Mouse (Mus musculus) intestine, postnatal 0 days (tissue): ENCODE results near the gene Faf2. TPM values are rescaled to one million over a fixed set of nuclear protein-coding genes. Genes with fewer than 3 reads are reported as not detected.

ENCODE experiments used
- ATAC-seq: fragments of 200-750 bp; cut with Nextera tagmentation; 2 replicates; pipeline ENCODE4 v1.8.0; 2017; ENCODE audit warnings: mild to moderate bottlenecking, moderate TSS enrichment, moderate library complexity
- H3K27ac ChIP-seq: fragments of 300-500 bp; sonication (generic); 2 replicates; pipeline ENCODE4 v1.5.1; 2014; ENCODE audit warnings: mild to moderate bottlenecking, low read depth, low read length, moderate library complexity
- H3K27me3 ChIP-seq: fragments of 300-500 bp; sonication (generic); replicated peaks from 2 replicates; pipeline ENCODE4 v1.6.1; 2014; ENCODE audit warnings: low read length, mixed read lengths; ENCODE audit not compliant: control insufficient read depth, insufficient read depth
- H3K36me3 ChIP-seq: fragments of 300-500 bp; sonication (generic); 2 replicates; pipeline ENCODE4 v1.6.1; 2014; ENCODE audit warnings: mild to moderate bottlenecking, moderate library complexity; ENCODE audit not compliant: control insufficient read depth, insufficient read depth
- H3K4me1 ChIP-seq: fragments of 300-500 bp; sonication (generic); replicated peaks from 2 replicates; pipeline ENCODE4 v1.6.1; 2014; ENCODE audit warnings: antibody characterized with exemption, low read length, mixed read lengths; ENCODE audit not compliant: control insufficient read depth, insufficient read depth
- H3K4me2 ChIP-seq: fragments of 300-500 bp; sonication (generic); replicated peaks from 2 replicates; pipeline ENCODE4 v1.6.1; 2014; ENCODE audit warnings: low read depth, mild to moderate bottlenecking, moderate library complexity
- H3K4me3 ChIP-seq: fragments of 300-500 bp; sonication (generic); 2 replicates; pipeline ENCODE4 v1.5.1; 2014; ENCODE audit warnings: low read depth, low read length
- H3K9ac ChIP-seq: fragments of 300-500 bp; sonication (generic); 2 replicates; pipeline ENCODE4 v1.6.1; 2014; ENCODE audit warnings: mild to moderate bottlenecking, low read depth, low read length
- H3K9me3 ChIP-seq: fragments of 300-500 bp; sonication (generic); 2 replicates; pipeline ENCODE4 v1.6.1; 2016; ENCODE audit warnings: mixed run types; ENCODE audit not compliant: control insufficient read depth
- CTCF ChIP-seq: sonication (generic); IDR thresholded peaks from 2 replicates; pipeline ENCODE4 v1.5.1; 2016; ENCODE audit warnings: low read depth, mild to moderate bottlenecking, control low read depth, antibody characterized with exemption, moderate library complexity
- WGBS: fragments of 180-500 bp; shearing (Covaris S2); extraction: QIAGEN DNeasy Blood & Tissue Kit; methylation state at CpG from one replicate; pipeline ENCODE4 v1.1.7; 2014; 5-methylcytosine and 5-hydroxymethylcytosine counted together
- polyA plus RNA-seq: library from polyadenylated mRNA; unstranded; fragments of >200 nt; fragmentation: Nextera tagmentation; extraction: Ambion mirVana; gene quantifications from 2 replicates; pipeline ENCODE4 v1.2.1, GENCODE M21; 2015

Gene Faf2
- polyA plus RNA-seq, 1 experiment from 2014 or later, result 45.9 TPM

GRCm38 (mm10) chr13:54581385-54581784 lies 40.2 kb upstream of the Faf2 start:
- no peaks in the 10 kb centered on the region for H3K27me3 ChIP-seq
- no peaks in the 10 kb centered on the region; the same call in 1 of the 2 replicates for H3K4me1 ChIP-seq
- H3K9me3 ChIP-seq, result no peaks in the 10 kb centered on the region
- H3K9ac ChIP-seq, result no peak overlapping the region
- H3K36me3 ChIP-seq, result peaks cover 38% of the 10 kb centered on the region
- no peak for ATAC-seq
- no peak overlapping the region for H3K4me3 ChIP-seq
- H3K4me2 ChIP-seq, result no peak overlapping the region
- TF ChIP-seq CTCF, result no peak
- 48% methylated on average over 2 of the region's 2 CpGs for WGBS
- H3K27ac ChIP-seq, result no peak overlapping the region

GRCm38 (mm10) chr13:54582126-54582525 lies 39.5 kb upstream of the Faf2 start:
- no peak overlapping the region for H3K9ac ChIP-seq
- H3K27me3 ChIP-seq, result no peaks in the 10 kb centered on the region
- no peak for ATAC-seq
- H3K9me3 ChIP-seq, result no peaks in the 10 kb centered on the region
- H3K4me1 ChIP-seq, result no peaks in the 10 kb centered on the region; the same call in 1 of the 2 replicates
- H3K4me3 ChIP-seq, result no peak overlapping the region
- H3K4me2 ChIP-seq, result no peak overlapping the region
- TF ChIP-seq CTCF, result no peak
- H3K36me3 ChIP-seq, result peaks cover 34% of the 10 kb centered on the region
- H3K27ac ChIP-seq, result peak overlapping the region; percentile 50; the same call in 1 of the 2 replicates
- 57% methylated on average over 10 of the region's 10 CpGs for WGBS

- 39% methylated on average over 5 of the region's 5 CpGs for WGBS
- ATAC-seq, result peak; percentile 65
- peak overlapping the region; percentile 50 for H3K27ac ChIP-seq
Observed at GRCm38 (mm10) chr13:54582860-54583259, 38.7 kb upstream of the Faf2 start.

GRCm38 (mm10) chr13:54585831-54586230 lies 35.8 kb upstream of the Faf2 start:
- no peak for TF ChIP-seq CTCF
- Histone ChIP-seq H3K4me1 (no peaks in the 10 kb centered on the region; the same call in 1 of the 2 replicates), H3K4me3 (no peak overlapping the region), H3K27ac (no peak overlapping the region), H3K27me3 (no peaks in the 10 kb centered on the region), H3K36me3 (peaks cover 24% of the 10 kb centered on the region), H3K4me2 (no peak overlapping the region), H3K9ac (no peak overlapping the region), H3K9me3 (no peaks in the 10 kb centered on the region)
- WGBS, result 87% methylated on average over 11 of the region's 11 CpGs
- ATAC-seq, result no peak

More at GRCm38 (mm10) chr13:54582860-54583259, 38.7 kb upstream of the Faf2 start:
- no peaks in the 10 kb centered on the region; the same call in 1 of the 2 replicates for H3K4me1 ChIP-seq
- peaks cover 29% of the 10 kb centered on the region for H3K36me3 ChIP-seq
- H3K9ac ChIP-seq, result no peak overlapping the region
- no peaks in the 10 kb centered on the region for H3K27me3 ChIP-seq
- no peak overlapping the region for H3K4me2 ChIP-seq
- H3K9me3 ChIP-seq, result no peaks in the 10 kb centered on the region
- no peak overlapping the region for H3K4me3 ChIP-seq
- TF ChIP-seq CTCF, result no peak

GRCm38 (mm10) chr13:54589414-54589995 lies 32.1 kb upstream of the Faf2 start:
- no peak for TF ChIP-seq CTCF
- no peaks in the 10 kb centered on the region for H3K27me3 ChIP-seq
- H3K4me2 ChIP-seq, result peak overlapping the region; percentile 90
- under 1% methylated on average over 24 of the region's 24 CpGs for WGBS
- peak overlapping the region; percentile 67 for H3K9ac ChIP-seq
- H3K36me3 ChIP-seq, result peaks cover 29% of the 10 kb centered on the region
- H3K4me1 ChIP-seq, result peaks cover 3% of the 10 kb centered on the region; the same call in 1 of the 2 replicates
- no peak overlapping the region for H3K27ac ChIP-seq
- peak overlapping the region; percentile 73 for H3K4me3 ChIP-seq
- H3K9me3 ChIP-seq, result no peaks in the 10 kb centered on the region
- ATAC-seq, result peak; percentile 12; the same call in 1 of the 2 replicates

GRCm38 (mm10) chr13:54589996-54590951 lies 31.3 kb upstream of the Faf2 start, which contains the start of the genes Nop16 and Higd2a:
Nop16 (minus strand) TSS chr13:54590090.
Higd2a (plus strand) TSS chr13:54590207.
- WGBS, result under 1% methylated on average over 51 of the region's 51 CpGs
- H3K27ac ChIP-seq, result peak within 1 kb of the TSS; percentile 76
- peaks cover 23% of the 10 kb centered on the region for H3K36me3 ChIP-seq
- H3K4me1 ChIP-seq, result peaks cover 3% of the 10 kb centered on the region; the same call in 1 of the 2 replicates
- peak; percentile 97 for ATAC-seq
- H3K4me3 ChIP-seq, result peak within 1 kb of the TSS; percentile 73
- peak within 1 kb of the TSS; percentile 67 for H3K9ac ChIP-seq
- H3K27me3 ChIP-seq, result no peaks in the 10 kb centered on the region
- peak within 1 kb of the TSS; percentile 90 for H3K4me2 ChIP-seq
- no peak for TF ChIP-seq CTCF
- H3K9me3 ChIP-seq, result no peaks in the 10 kb centered on the region
